In genomic region chr8:46851560-46851959, GRCm38 (mm10) we compare ENCODE assay signal across 13 mouse cellular contexts.
DNase-seq lines count a peak whose midpoint lies in the region; ATAC-seq and TF ChIP-seq lines count a peak whose summit lies in the region.
"Had no signal": no experiment of that assay in that cellular context is flagged by ENCODE, and none has a peak within 500 bp of the region (broad histone marks: within the 10 kb centered on the region; RNA-seq: fewer than 3 reads in every experiment).

No protein-coding gene starts in this region.

- H3K27ac ChIP-seq in gastrocnemius, adult 2 months = peak overlapping the region; percentile 70
- peak overlapping the region; percentile 13; the same call in 1 of the 2 replicates for H3K27ac ChIP-seq in midbrain, embryonic 10.5 days (replicated peaks)
- no peak overlapping the region for H3K27ac ChIP-seq in midbrain, embryonic 15.5 days
- H3K27ac ChIP-seq: embryonic facial prominence, embryonic 15.5 days; hindbrain, postnatal 0 days; limb, embryonic 13.5 days had no signal

- 94% methylated on average over 4 of the region's 4 CpGs for WGBS in midbrain, embryonic 10.5 days
- WGBS in midbrain, embryonic 15.5 days = 81% methylated on average over 4 of the region's 4 CpGs

- H3K9ac ChIP-seq in midbrain, embryonic 15.5 days = no peak overlapping the region
- H3K9ac ChIP-seq: embryonic facial prominence, embryonic 15.5 days; limb, embryonic 13.5 days had no signal

- no peak overlapping the region for H3K4me2 ChIP-seq in midbrain, embryonic 15.5 days
- H3K4me2 ChIP-seq: embryonic facial prominence, embryonic 15.5 days; limb, embryonic 13.5 days had no signal

- no peaks in the 10 kb centered on the region for H3K4me1 ChIP-seq in midbrain, embryonic 10.5 days
- no peaks in the 10 kb centered on the region for H3K4me1 ChIP-seq in midbrain, embryonic 15.5 days

- ATAC-seq in midbrain, embryonic 15.5 days (replicated peaks) = no peak
- ATAC-seq in neutrophil, adult 5-6 weeks (ENCODE audit: extremely low read depth, insufficient number of reproducible peaks, low FRiP score, poor library complexity, severe bottlenecking) = peak; percentile 82
- ATAC-seq: hindbrain, postnatal 0 days had no signal

- no peaks in the 10 kb centered on the region for H3K27me3 ChIP-seq in midbrain, embryonic 10.5 days (ENCODE audit: low read depth, poor library complexity, severe bottlenecking)
- no peaks in the 10 kb centered on the region for H3K27me3 ChIP-seq in midbrain, embryonic 15.5 days (replicated peaks)
- H3K27me3 ChIP-seq: embryonic facial prominence, embryonic 15.5 days; limb, embryonic 13.5 days had no signal

- intact Hi-C loops in gastrocnemius, adult 2 months (cut with DNase I) = no loop called here
- intact Hi-C loops in gastrocnemius, postnatal 36 days (cut with DNase I) = no loop called here

- H3K9me3 ChIP-seq in midbrain, embryonic 10.5 days (replicated peaks) = no peaks in the 10 kb centered on the region
- no peaks in the 10 kb centered on the region for H3K9me3 ChIP-seq in midbrain, embryonic 15.5 days
- H3K9me3 ChIP-seq: embryonic facial prominence, embryonic 15.5 days; limb, embryonic 13.5 days had no signal

- peaks cover 10% of the 10 kb centered on the region for H3K36me3 ChIP-seq in midbrain, embryonic 10.5 days
- H3K36me3 ChIP-seq in midbrain, embryonic 15.5 days (replicated peaks) = no peaks in the 10 kb centered on the region

- no peak overlapping the region for H3K4me3 ChIP-seq in gastrocnemius, adult 2 months
- no peak overlapping the region for H3K4me3 ChIP-seq in midbrain, embryonic 10.5 days
- no peak overlapping the region for H3K4me3 ChIP-seq in midbrain, embryonic 15.5 days
- H3K4me3 ChIP-seq: embryonic facial prominence, embryonic 15.5 days; limb, embryonic 13.5 days had no signal

- no peak for DNase-seq in gastrocnemius, adult 2 months
- DNase-seq in gastrocnemius, postnatal 36 days = no peak
- no peak for DNase-seq in midbrain, embryonic 10.5 days (ENCODE audit: low spot score)
- peak; percentile 44 for DNase-seq in kidney, postnatal 10 days
- DNase-seq in cerebellum, adult 18-20 months = no peak
- no peak for DNase-seq in thymus, postnatal 25 days
- DNase-seq: cerebellum, adult 2 months; right cerebral cortex, postnatal 4 days had no signal

- no peak for TF ChIP-seq CTCF in gastrocnemius, adult 2 months (IDR thresholded peaks at IDR 0.05)
